ENCODE assay signal across 8 mouse cellular contexts in genomic region chr8:122720070-122720729, GRCm38 (mm10). TPM values are rescaled to one million over a fixed set of nuclear protein-coding genes. Genes with fewer than 3 reads are reported as not detected.
DNase-seq lines count a peak whose midpoint lies in the region; ATAC-seq and TF ChIP-seq lines count a peak whose summit lies in the region.

No protein-coding gene starts in this region.

- no peak for TF ChIP-seq EP300 in heart, postnatal 0 days (IDR thresholded peaks at IDR 0.05; ENCODE audit: low read depth)

- H3K4me1 ChIP-seq in kidney, embryonic 16.5 days (ENCODE audit: insufficient read depth, low read length) = peaks cover 6% of the 10 kb centered on the region
- H3K4me1 ChIP-seq in heart, postnatal 0 days (ENCODE audit: control insufficient read depth, insufficient read depth) = peaks cover 11% of the 10 kb centered on the region
- H3K4me1 ChIP-seq in liver, embryonic 11.5 days (replicated peaks; ENCODE audit: control insufficient read depth, insufficient read depth, low read length) = peaks cover 36% of the 10 kb centered on the region
- H3K4me1 ChIP-seq in midbrain, embryonic 16.5 days (ENCODE audit: control insufficient read depth, insufficient read depth, low read length) = peaks cover 20% of the 10 kb centered on the region

- no peaks in the 10 kb centered on the region for H3K36me3 ChIP-seq in kidney, embryonic 16.5 days (ENCODE audit: insufficient read depth, low read length)
- no peaks in the 10 kb centered on the region for H3K36me3 ChIP-seq in heart, postnatal 0 days (replicated peaks; ENCODE audit: control insufficient read depth, insufficient read depth, low read length)
- H3K36me3 ChIP-seq in liver, embryonic 11.5 days (ENCODE audit: control insufficient read depth, insufficient read depth, low read length) = no peaks in the 10 kb centered on the region
- no peaks in the 10 kb centered on the region for H3K36me3 ChIP-seq in midbrain, embryonic 16.5 days (ENCODE audit: control insufficient read depth, insufficient read depth, low read length)

- peaks cover 17% of the 10 kb centered on the region for H3K27me3 ChIP-seq in kidney, embryonic 16.5 days (ENCODE audit: insufficient read depth, low read length)
- peaks cover 52% of the 10 kb centered on the region for H3K27me3 ChIP-seq in heart, postnatal 0 days (ENCODE audit: control insufficient read depth, insufficient read depth, low read length)
- peaks cover 43% of the 10 kb centered on the region for H3K27me3 ChIP-seq in liver, embryonic 11.5 days (replicated peaks; ENCODE audit: control insufficient read depth, insufficient read depth, low read length)
- no peaks in the 10 kb centered on the region for H3K27me3 ChIP-seq in midbrain, embryonic 16.5 days (ENCODE audit: control insufficient read depth, insufficient read depth, low read depth, low read length)

- 17% methylated on average over 24 of the region's 25 CpGs for whole genome bisulfite sequencing in kidney, embryonic 16.5 days
- WGBS in heart, postnatal 0 days = 3% methylated on average over 25 of the region's 25 CpGs
- 2% methylated on average over 25 of the region's 25 CpGs for WGBS in liver, embryonic 11.5 days
- 7% methylated on average over 25 of the region's 25 CpGs for WGBS in midbrain, embryonic 16.5 days

- no peak for TF ChIP-seq CTCF in heart, postnatal 0 days (IDR thresholded peaks at IDR 0.05; ENCODE audit: low read depth)

- no peaks in the 10 kb centered on the region for H3K9me3 ChIP-seq in kidney, embryonic 16.5 days (ENCODE audit: low read length)
- H3K9me3 ChIP-seq in heart, postnatal 0 days (replicated peaks; ENCODE audit: control insufficient read depth, low read length) = no peaks in the 10 kb centered on the region
- H3K9me3 ChIP-seq in liver, embryonic 11.5 days (ENCODE audit: control insufficient read depth, low read length) = no peaks in the 10 kb centered on the region
- H3K9me3 ChIP-seq in midbrain, embryonic 16.5 days (replicated peaks; ENCODE audit: control insufficient read depth, low read length, poor library complexity, severe bottlenecking) = no peaks in the 10 kb centered on the region

- H3K27ac ChIP-seq in kidney, embryonic 16.5 days (ENCODE audit: low read length) = no peak overlapping the region
- H3K27ac ChIP-seq in heart, postnatal 0 days (ENCODE audit: low read depth) = 0 out of 2 replicates have a peak overlapping the region, but pooled peaks have one; percentile 11
- H3K27ac ChIP-seq in liver, embryonic 11.5 days (ENCODE audit: low read depth, low read length) = peak overlapping the region; percentile 77
- H3K27ac ChIP-seq in midbrain, embryonic 16.5 days (ENCODE audit: low read length) = peak overlapping the region; percentile 87

- no peak overlapping the region for H3K4me3 ChIP-seq in kidney, embryonic 16.5 days (ENCODE audit: low read length)
- peak overlapping the region; percentile 15 for H3K4me3 ChIP-seq in heart, postnatal 0 days (ENCODE audit: low read depth, low read length)
- peak overlapping the region; percentile 30 for H3K4me3 ChIP-seq in liver, embryonic 11.5 days (ENCODE audit: low read depth, low read length)
- no peak overlapping the region; the same call in 1 of the 2 replicates for H3K4me3 ChIP-seq in midbrain, embryonic 16.5 days (ENCODE audit: low read depth, low read length)

- intact Hi-C loops in gastrocnemius, postnatal 36 days (cut with DNase I) = no loop called here

- H3K4me2 ChIP-seq in kidney, embryonic 16.5 days (replicated peaks; ENCODE audit: low read depth, low read length) = peak overlapping the region; percentile 30
- H3K4me2 ChIP-seq in heart, postnatal 0 days (ENCODE audit: low read depth, low read length) = peak overlapping the region; percentile 47
- H3K4me2 ChIP-seq in liver, embryonic 11.5 days = peak overlapping the region; percentile 67
- H3K4me2 ChIP-seq in midbrain, embryonic 16.5 days (ENCODE audit: low read length) = peak overlapping the region; percentile 27

- DNase-seq in kidney, postnatal 14 days = no peak
- peak; percentile 94 for DNase-seq in c-Kit-positive CD71-positive TER-119-positive erythroid progenitor cells, embryonic 14.5 days (ENCODE audit: low spot score)
- peak; percentile 36 for DNase-seq in heart, postnatal 0 days (ENCODE audit: low spot score)
- DNase-seq in liver, embryonic 11.5 days (ENCODE audit: low spot score) = peak; percentile 81
- DNase-seq in urinary bladder, adult 2 months (ENCODE audit: low spot score) = no peak
- no peak for DNase-seq in gastrocnemius, postnatal 36 days

- no peak for ATAC-seq in kidney, embryonic 16.5 days (ENCODE audit: low FRiP score, low TSS enrichment)
- ATAC-seq in heart, postnatal 0 days (ENCODE audit: insufficient read depth, low read depth) = 0 out of 2 replicates have a peak, but pooled peaks have one; percentile 32
- peak; percentile 82 for ATAC-seq in liver, embryonic 11.5 days (replicated peaks; ENCODE audit: low FRiP score)
- peak; percentile 87 for ATAC-seq in midbrain, embryonic 16.5 days

- no peak overlapping the region for H3K9ac ChIP-seq in kidney, embryonic 16.5 days (replicated peaks; ENCODE audit: low read length)
- no peak overlapping the region for H3K9ac ChIP-seq in heart, postnatal 0 days (replicated peaks; ENCODE audit: low read depth, low read length)
- no peak overlapping the region for H3K9ac ChIP-seq in liver, embryonic 11.5 days (ENCODE audit: low read depth, low read length)
- H3K9ac ChIP-seq in midbrain, embryonic 16.5 days (ENCODE audit: low read depth, low read length) = peak overlapping the region; percentile 27

RNA-seq across cellular contexts. Expression of gene Cbfa2t3, which starts 21.3 kb away (rescaled TPM):
- polyA plus RNA-seq in kidney, embryonic 16.5 days (2015; fragmentation: Nextera tagmentation; extraction: Ambion mirVana) = 3.5 and 4.5 TPM in 2 replicates
- 1.1 and 3.6 TPM in 2 replicates for total RNA-seq in heart, postnatal 0 days (2014; rRNA removed; ENCODE audit: low replicate concordance)
- polyA plus RNA-seq in heart, postnatal 0 days (2015; fragmentation: Nextera tagmentation; extraction: Ambion mirVana) = 4.3 and 4.4 TPM in 2 replicates
- 13.8 and 14.4 TPM in 2 replicates for polyA plus RNA-seq in liver, embryonic 11.5 days (2014; fragmentation: Nextera tagmentation; extraction: Ambion mirVana)
- 17.7 and 17.9 TPM in 2 replicates for polyA plus RNA-seq in midbrain, embryonic 16.5 days (2015; fragmentation: Nextera tagmentation; extraction: Ambion mirVana)
- 0.95 and 4.0 TPM in 2 replicates for polyA plus RNA-seq in urinary bladder, adult 2 months (2012; rRNA removed)
- total RNA-seq in gastrocnemius, postnatal 36 days (2021) = 10 to 100 TPM; 17.0 to 18.7 TPM

RNA-seq across cellular contexts. Expression of gene Acsf3, which starts 55.1 kb away (rescaled TPM):
- polyA plus RNA-seq in kidney, embryonic 16.5 days (2015; fragmentation: Nextera tagmentation; extraction: Ambion mirVana) = 22.7 and 22.9 TPM in 2 replicates
- 17.7 and 22.6 TPM in 2 replicates for total RNA-seq in heart, postnatal 0 days (2014; rRNA removed; ENCODE audit: low replicate concordance)
- 18.1 and 19.3 TPM in 2 replicates for polyA plus RNA-seq in heart, postnatal 0 days (2015; fragmentation: Nextera tagmentation; extraction: Ambion mirVana)
- 16.6 and 18.8 TPM in 2 replicates for polyA plus RNA-seq in liver, embryonic 11.5 days (2014; fragmentation: Nextera tagmentation; extraction: Ambion mirVana)
- polyA plus RNA-seq in midbrain, embryonic 16.5 days (2015; fragmentation: Nextera tagmentation; extraction: Ambion mirVana) = 15.1 and 18.0 TPM in 2 replicates
- polyA plus RNA-seq in urinary bladder, adult 2 months (2012; rRNA removed) = 14.2 and 14.4 TPM in 2 replicates
- 10 to 100 TPM; 12.5 to 14.2 TPM for total RNA-seq in gastrocnemius, postnatal 36 days (2021)

Comparison
In these comparisons a context has a peak if more than half of its experiments do, and no peak if none do; other contexts are left out.
1. H3K4me3 ChIP-seq: peak in heart, postnatal 0 days (single experiment) and liver, embryonic 11.5 days (single experiment); none in kidney, embryonic 16.5 days (single experiment) and midbrain, embryonic 16.5 days (single experiment).
2. DNase-seq: peak in c-Kit-positive CD71-positive TER-119-positive erythroid progenitor cells, embryonic 14.5 days (single experiment), heart, postnatal 0 days (single experiment) and liver, embryonic 11.5 days (single experiment); none in kidney, postnatal 14 days (single experiment), urinary bladder, adult 2 months (single experiment) and gastrocnemius, postnatal 36 days (0 of 2).
3. Peak in every context shown above with its lines, with median percentiles within 50 percentile points of each other: H3K4me2 ChIP-seq.